Mouse (Mus musculus) megakaryocyte, embryonic 14.5 days (primary cell): Measurements from ENCODE around the gene Angptl6.

Source experiments
- FLI1 ChIP-seq: IDR thresholded peaks from 2 replicates; pipeline ENCODE4 v1.6.1; 2012; ENCODE audit warnings: low read length, inconsistent platforms, mixed read lengths
- GATA1 ChIP-seq: IDR thresholded peaks from 3 replicates; pipeline ENCODE4 v1.6.1; 2012; ENCODE audit warnings: mixed read lengths, low read length, inconsistent platforms, borderline replicate concordance

DNA sequence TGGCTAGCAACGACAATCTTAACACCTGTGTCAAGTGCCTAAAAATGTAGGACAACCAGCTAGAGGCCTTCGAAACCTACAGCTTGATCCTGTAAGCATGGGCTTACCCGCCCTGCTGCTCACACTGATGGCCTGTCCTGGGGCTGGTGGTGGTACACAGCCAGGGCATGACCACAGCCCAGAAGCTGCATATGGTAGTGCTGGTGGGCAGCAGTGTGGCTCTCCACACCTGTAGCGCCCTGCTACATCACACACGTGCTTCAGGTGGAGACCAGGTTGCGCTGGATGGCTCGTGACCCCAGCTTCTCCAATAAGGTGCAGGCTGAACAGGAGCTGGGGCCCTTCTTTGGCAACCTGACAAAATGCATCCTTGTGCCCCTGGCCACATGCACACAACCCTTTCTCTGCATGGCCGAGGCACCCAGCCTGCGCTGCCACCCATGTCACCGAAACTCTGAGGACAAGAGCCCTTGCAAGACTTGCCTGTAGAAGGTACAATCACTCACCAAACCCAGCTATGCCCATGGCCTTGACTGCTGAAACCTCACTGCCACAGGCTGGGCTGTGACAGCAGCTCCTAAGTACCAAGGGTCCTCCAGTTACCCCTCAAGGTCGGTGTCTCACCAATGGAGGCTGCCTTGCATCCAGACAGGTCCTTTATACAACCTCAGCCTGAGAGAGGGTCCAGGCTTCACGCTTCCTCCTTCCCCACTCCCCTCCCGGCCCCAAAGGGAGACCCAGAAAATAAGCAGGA, 14.2 kb upstream of the Angptl6 start:
- TF ChIP-seq FLI1 (no peak), GATA1 (no peak)
